Mouse (Mus musculus) embryonic facial prominence, embryonic 14.5 days (tissue): ENCODE data around the gene Wdfy4. TPM values are rescaled to one million over a fixed set of nuclear protein-coding genes. Genes with fewer than 3 reads are reported as not detected.

Experiments
- ATAC-seq: fragments of 200-750 bp; cut with Nextera tagmentation; 2 replicates; pipeline ENCODE4 v1.8.0; 2017; ENCODE audit warnings: low read depth, moderate number of reproducible peaks, moderate TSS enrichment
- DNase-seq: peaks from one replicate; pipeline ENCODE4 v3.0.0-alpha.2; 2015; ENCODE audit warnings: low spot score
- H3K27ac ChIP-seq: fragments of 300-500 bp; sonication (generic); replicated peaks from 2 replicates; pipeline ENCODE4 v1.5.1; 2014; ENCODE audit warnings: low read depth, mild to moderate bottlenecking, low read length, moderate library complexity
- H3K27me3 ChIP-seq: fragments of 300-500 bp; sonication (generic); replicated peaks from 2 replicates; pipeline ENCODE4 v1.6.1; 2014; ENCODE audit warnings: low read length; ENCODE audit not compliant: control insufficient read depth, insufficient read depth
- H3K36me3 ChIP-seq: fragments of 300-500 bp; sonication (generic); 2 replicates; pipeline ENCODE4 v1.6.1; 2014; ENCODE audit warnings: low read length, mixed read lengths; ENCODE audit not compliant: control insufficient read depth, insufficient read depth
- H3K4me1 ChIP-seq: fragments of 300-500 bp; sonication (generic); 2 replicates; pipeline ENCODE4 v1.6.1; 2014; ENCODE audit warnings: antibody characterized with exemption, low read length; ENCODE audit not compliant: control insufficient read depth, insufficient read depth
- H3K4me2 ChIP-seq: fragments of 300-500 bp; sonication (generic); 2 replicates; pipeline ENCODE4 v1.6.1; 2014; ENCODE audit warnings: low read depth, mild to moderate bottlenecking, low read length, moderate library complexity, mixed read lengths
- H3K4me3 ChIP-seq: fragments of 300-500 bp; sonication (generic); 2 replicates; pipeline ENCODE4 v1.5.1; 2014; ENCODE audit warnings: low read depth, mild to moderate bottlenecking, low read length
- H3K9ac ChIP-seq: fragments of 300-500 bp; sonication (generic); 2 replicates; pipeline ENCODE4 v1.6.1; 2014; ENCODE audit warnings: low read depth, mild to moderate bottlenecking, low read length, moderate library complexity, mixed read lengths
- H3K9me3 ChIP-seq: fragments of 300-500 bp; sonication (generic); 2 replicates; pipeline ENCODE4 v1.6.1; 2016; ENCODE audit warnings: low read length; ENCODE audit not compliant: control insufficient read depth
- WGBS: fragments of 180-500 bp; shearing (Covaris S2); extraction: QIAGEN DNeasy Blood & Tissue Kit; methylation state at CpG from one replicate; pipeline ENCODE4 v1.1.7; 2014; 5-methylcytosine and 5-hydroxymethylcytosine counted together
- polyA plus RNA-seq: library from polyadenylated mRNA; unstranded; fragments of >200 nt; fragmentation: Nextera tagmentation; extraction: Ambion mirVana; gene quantifications from 2 replicates; pipeline ENCODE4 v1.2.1, GENCODE M21; 2014

The Wdfy4 gene
- polyA plus RNA-seq, 1 experiment from 2014 or later: 0.38 TPM

DNA sequence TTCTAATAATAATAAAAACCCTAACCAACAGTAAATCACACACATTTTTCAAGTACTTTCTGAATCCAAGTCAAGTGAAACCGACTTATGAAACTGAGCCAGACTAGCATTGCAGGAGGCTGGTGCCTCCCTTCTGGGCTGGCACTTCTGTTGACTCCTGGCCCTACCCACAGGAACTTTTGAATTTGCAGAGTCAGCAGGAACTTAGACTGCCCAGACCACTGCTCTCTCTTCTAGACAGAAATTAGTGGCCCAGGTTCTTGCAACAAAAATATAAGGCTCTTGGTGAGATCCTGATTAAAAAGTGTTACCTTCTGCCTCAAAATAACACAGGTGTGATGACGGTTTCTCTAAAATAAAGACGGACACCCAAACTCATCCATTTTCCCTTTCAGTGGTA, 140.1 kb downstream of the Wdfy4 start:
- H3K9me3 ChIP-seq: no peaks in the 10 kb centered on the region
- H3K4me3 ChIP-seq: no peak overlapping the region
- peaks cover 3% of the 10 kb centered on the region; the same call in 1 of the 2 replicates for H3K27me3 ChIP-seq
- no peak overlapping the region for H3K27ac ChIP-seq
- no peak overlapping the region for H3K9ac ChIP-seq
- 87% methylated on average over 3 of the region's 3 CpGs for WGBS
- H3K4me1 ChIP-seq: no peaks in the 10 kb centered on the region
- no peak overlapping the region for H3K4me2 ChIP-seq
- DNase-seq (peak; percentile 12), ATAC-seq (no peak)
- H3K36me3 ChIP-seq: no peaks in the 10 kb centered on the region

GRCm38 (mm10) chr14:33036811-33037210, 148.5 kb downstream of the Wdfy4 start:
- H3K4me2 ChIP-seq: no peak overlapping the region
- H3K4me1 ChIP-seq: no peaks in the 10 kb centered on the region
- H3K36me3 ChIP-seq: no peaks in the 10 kb centered on the region
- ATAC-seq: no peak
- no peak overlapping the region for H3K4me3 ChIP-seq
- DNase-seq: peak; percentile 10
- no peak overlapping the region for H3K9ac ChIP-seq
- 50% methylated on average over 3 of the region's 3 CpGs for WGBS
- no peak overlapping the region for H3K27ac ChIP-seq
- no peaks in the 10 kb centered on the region for H3K27me3 ChIP-seq
- no peaks in the 10 kb centered on the region for H3K9me3 ChIP-seq

- Histone ChIP-seq H3K36me3 (no peaks in the 10 kb centered on the region), H3K4me3 (no peak overlapping the region), H3K4me2 (no peak overlapping the region), H3K9ac (no peak overlapping the region), H3K27ac (no peak overlapping the region), H3K9me3 (no peaks in the 10 kb centered on the region), H3K4me1 (no peaks in the 10 kb centered on the region), H3K27me3 (no peaks in the 10 kb centered on the region)
- WGBS: 39% methylated on average over 5 of the region's 5 CpGs
- DNase-seq (no peak), ATAC-seq (no peak)
These were observed 149.9 kb downstream of the Wdfy4 start for GRCm38 (mm10) chr14:33035386-33035785.

DNA sequence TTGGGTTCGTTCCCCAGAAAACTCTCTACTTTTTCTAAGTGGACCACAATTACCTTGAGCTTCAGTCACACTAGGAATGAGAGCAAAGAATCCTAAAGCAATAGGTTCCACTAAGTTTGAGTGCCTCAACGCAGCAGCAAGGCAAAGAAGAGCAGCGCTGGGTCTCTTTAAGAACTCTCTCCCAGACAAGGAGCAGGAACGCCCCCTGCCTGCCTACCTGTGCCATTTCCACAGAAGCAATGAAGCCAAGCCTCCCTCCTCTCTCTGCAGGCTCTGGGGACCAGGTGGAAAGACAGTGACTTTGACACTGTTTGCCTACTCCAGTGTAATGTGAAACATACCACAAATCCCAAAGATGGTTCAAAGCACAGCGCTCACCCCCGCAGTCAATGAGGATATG, 151.9 kb downstream of the Wdfy4 start:
- 28% methylated on average over 6 of the region's 6 CpGs for WGBS

DNA sequence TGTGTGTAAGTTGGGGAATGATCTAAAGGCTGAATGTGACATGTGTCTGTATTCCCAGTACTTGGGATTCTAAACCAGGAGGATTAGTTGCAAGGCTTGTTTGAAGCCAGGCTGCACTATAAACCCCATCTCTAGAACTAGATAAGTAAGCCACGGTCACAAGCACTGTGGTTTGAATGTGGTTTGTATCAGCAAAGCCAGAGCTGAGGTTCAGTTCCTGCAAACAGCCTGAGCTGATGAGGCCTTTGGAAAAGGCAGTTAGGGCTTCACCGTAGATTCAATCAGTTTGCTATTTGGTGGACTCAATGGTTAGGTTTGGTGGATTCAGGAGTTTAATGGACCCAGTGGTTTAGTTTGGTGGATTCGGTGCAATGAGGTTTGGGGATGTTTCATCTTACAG, 154.5 kb downstream of the Wdfy4 start:
- Histone ChIP-seq H3K4me1 (no peaks in the 10 kb centered on the region), H3K27me3 (no peaks in the 10 kb centered on the region), H3K4me2 (no peak overlapping the region), H3K4me3 (no peak overlapping the region), H3K9ac (no peak overlapping the region), H3K36me3 (no peaks in the 10 kb centered on the region), H3K9me3 (no peaks in the 10 kb centered on the region), H3K27ac (no peak overlapping the region)
- DNase-seq (no peak), ATAC-seq (no peak)
- WGBS: 70% methylated on average over 3 of the region's 3 CpGs

More for the DNA sequence above, 151.9 kb downstream of the Wdfy4 start:
- ATAC-seq: no peak
- Histone ChIP-seq H3K4me1 (no peaks in the 10 kb centered on the region), H3K4me3 (no peak overlapping the region), H3K27ac (no peak overlapping the region), H3K27me3 (no peaks in the 10 kb centered on the region), H3K36me3 (no peaks in the 10 kb centered on the region), H3K4me2 (no peak overlapping the region), H3K9me3 (no peaks in the 10 kb centered on the region), H3K9ac (no peak overlapping the region)
- peak; percentile 61 for DNase-seq

- Histone ChIP-seq H3K9me3 (no peaks in the 10 kb centered on the region), H3K36me3 (no peaks in the 10 kb centered on the region), H3K4me1 (peaks cover 8% of the 10 kb centered on the region), H3K9ac (no peak overlapping the region), H3K4me2 (no peak overlapping the region), H3K27ac (no peak overlapping the region), H3K27me3 (no peaks in the 10 kb centered on the region; the same call in 1 of the 2 replicates), H3K4me3 (no peak overlapping the region)
- 42% methylated on average over 5 of the region's 5 CpGs for WGBS
- DNase-seq (peak; percentile 83), ATAC-seq (no peak)
These were observed 165.7 kb downstream of the Wdfy4 start for GRCm38 (mm10) chr14:33019606-33020005.

DNA sequence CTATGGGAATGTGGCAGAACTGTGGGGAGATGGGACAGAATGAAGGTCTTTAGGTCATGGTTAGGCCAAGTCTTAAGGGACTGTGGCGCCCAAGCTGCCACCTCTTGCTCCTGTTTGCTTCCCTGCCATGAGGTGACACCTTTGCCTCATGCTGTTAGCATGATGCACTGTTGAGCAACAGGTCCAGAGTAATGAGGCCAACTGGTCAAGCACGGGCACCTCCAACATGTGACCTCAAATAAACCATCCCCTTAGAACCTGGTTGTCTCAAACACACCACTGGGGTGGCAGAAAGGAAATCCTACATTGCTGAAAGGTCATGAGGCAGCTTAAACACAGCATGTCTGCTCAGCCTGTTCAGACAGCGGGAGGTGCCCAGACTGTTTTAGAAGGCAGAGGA, 166.3 kb downstream of the Wdfy4 start:
- Histone ChIP-seq H3K27ac (no peak overlapping the region), H3K4me1 (peaks cover 8% of the 10 kb centered on the region), H3K9me3 (no peaks in the 10 kb centered on the region), H3K4me2 (no peak overlapping the region), H3K4me3 (no peak overlapping the region), H3K27me3 (no peaks in the 10 kb centered on the region), H3K9ac (no peak overlapping the region), H3K36me3 (no peaks in the 10 kb centered on the region)
- ATAC-seq (no peak), DNase-seq (no peak)
- 76% methylated on average over 3 of the region's 3 CpGs for WGBS

DNA sequence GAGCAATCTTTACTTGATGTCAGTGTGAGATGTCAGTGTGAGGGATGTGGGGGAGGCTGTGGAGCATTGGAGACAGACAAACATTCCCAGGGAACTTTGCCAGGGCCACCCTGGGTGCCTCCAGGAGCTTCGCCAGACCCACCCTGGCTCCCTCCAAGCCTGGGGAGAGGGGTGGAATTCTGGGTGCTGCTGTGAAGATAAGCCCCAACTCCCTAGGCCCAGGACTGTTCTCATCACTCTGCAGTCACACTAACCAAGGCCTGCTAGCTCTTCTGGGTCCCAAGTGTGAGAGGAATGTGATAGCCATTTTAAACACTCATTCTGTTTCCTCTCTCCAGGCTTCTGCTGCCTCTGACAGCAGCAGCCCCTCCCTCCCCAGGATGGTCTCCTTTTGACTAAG, 177.7 kb downstream of the Wdfy4 start:
- Histone ChIP-seq H3K27ac (no peak overlapping the region), H3K4me3 (no peak overlapping the region), H3K9ac (no peak overlapping the region), H3K4me2 (no peak overlapping the region), H3K36me3 (no peaks in the 10 kb centered on the region), H3K9me3 (peaks cover 7% of the 10 kb centered on the region; the same call in 1 of the 2 replicates), H3K4me1 (no peaks in the 10 kb centered on the region), H3K27me3 (no peaks in the 10 kb centered on the region)
- no peak for DNase-seq
- no peak for ATAC-seq
- WGBS: 75% methylated on average over 1 of the region's 1 CpGs

- Histone ChIP-seq H3K4me3 (no peak overlapping the region), H3K4me2 (no peak overlapping the region), H3K27ac (no peak overlapping the region), H3K27me3 (no peaks in the 10 kb centered on the region), H3K36me3 (no peaks in the 10 kb centered on the region), H3K9me3 (peaks cover 7% of the 10 kb centered on the region; the same call in 1 of the 2 replicates), H3K4me1 (no peaks in the 10 kb centered on the region), H3K9ac (no peak overlapping the region)
- DNase-seq (no peak), ATAC-seq (no peak)
- WGBS: 100% methylated on average over 1 of the region's 1 CpGs
These were observed 180.2 kb downstream of the Wdfy4 start for GRCm38 (mm10) chr14:33005114-33005513.
